Mouse (Mus musculus): ENCODE data around the gene Insm2.
"Not testable (repeated sequence)": the region's sequence is repeated elsewhere in the genome, so short reads cannot be mapped to it uniquely, and the experiment has no call there.

Insm2 gene

DNA sequence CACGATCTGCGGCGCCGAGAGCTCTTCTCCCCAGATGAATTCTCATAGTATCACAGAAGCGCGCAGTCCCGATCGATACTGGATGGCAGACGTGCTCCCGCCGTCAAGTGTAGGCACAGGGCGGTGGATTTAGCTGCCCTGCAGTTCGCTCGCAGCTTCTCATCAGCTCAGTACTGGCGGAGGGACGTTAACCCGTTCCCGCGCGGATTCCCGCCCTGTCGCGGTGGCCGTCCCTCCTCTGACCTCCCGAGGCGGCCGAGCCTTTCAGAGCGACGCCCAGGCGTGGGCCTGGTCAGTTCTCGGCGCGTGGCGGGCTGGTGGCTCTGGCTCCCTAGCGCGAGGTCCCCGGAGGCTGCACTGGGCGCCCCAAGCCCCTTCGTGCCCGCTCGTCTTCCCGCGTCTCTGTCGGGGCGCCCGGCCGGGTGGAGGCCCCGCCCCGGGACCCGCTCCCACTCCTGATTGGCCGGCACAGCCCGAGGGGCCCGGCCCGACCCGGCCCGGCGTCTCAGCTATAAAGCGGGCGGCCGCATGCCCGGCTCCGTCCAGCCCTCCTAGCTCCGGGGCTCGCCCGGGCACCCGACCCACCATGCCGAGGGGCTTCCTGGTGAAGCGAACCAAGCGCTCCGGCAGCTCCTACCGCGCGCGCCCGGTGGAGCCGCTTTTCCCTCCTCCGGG is at the start of gene Insm2:
Gene Insm2 (plus strand): TSS at position 541 of the 675 bp plus-strand sequence.
- in situ Hi-C loops (cut with MboI; ENCODE audit: low pct_unique_long_range_greater_than_20kb in 1 of 2, low sequenced_read_pairs in 2 of 2, unreplicated experiment in 1 of 2): no loop called here

DNA sequence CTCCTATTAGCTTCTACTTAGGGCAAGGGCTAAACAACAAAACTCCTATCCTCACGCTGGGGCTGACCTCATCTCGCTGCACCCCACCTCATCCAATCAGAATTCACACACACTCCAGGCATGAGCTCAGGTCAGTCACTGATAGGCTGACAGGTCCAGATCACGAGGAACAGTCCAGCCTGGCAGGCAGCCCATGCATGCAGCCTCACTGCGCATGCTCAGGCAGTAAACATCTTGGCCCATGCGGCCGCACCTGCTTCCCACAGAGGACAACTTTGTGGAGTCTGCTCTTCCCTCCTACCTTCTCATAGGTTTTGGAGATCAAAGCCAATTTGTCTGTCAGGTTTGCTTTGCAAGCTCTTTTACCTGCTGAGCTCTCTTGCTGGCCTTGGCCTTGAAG is 44.3 kb upstream of the Insm2 start:
- in situ Hi-C loops (cut with MboI; ENCODE audit: low pct_unique_long_range_greater_than_20kb in 1 of 2, low sequenced_read_pairs in 2 of 2, unreplicated experiment in 1 of 2): not testable (repeated sequence)

DNA sequence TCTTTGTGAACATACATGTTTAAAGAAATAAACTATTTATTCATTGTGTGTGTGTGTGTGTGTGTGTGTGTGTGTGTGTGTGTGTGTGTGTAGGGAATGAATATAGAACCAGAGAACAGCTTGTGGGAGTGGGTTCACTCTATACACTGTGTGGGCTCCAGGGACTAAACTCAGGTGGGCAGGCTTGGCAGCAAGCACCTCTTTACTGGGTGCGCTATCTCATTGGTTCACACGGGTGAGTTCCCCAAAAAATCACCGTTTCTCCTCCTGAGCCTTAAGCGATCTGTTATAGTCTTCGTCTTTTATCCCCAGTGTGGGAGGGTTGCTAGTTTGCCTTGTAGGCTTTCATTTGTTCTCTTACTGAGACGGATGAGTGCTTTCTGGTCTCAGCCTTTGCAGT is 41.4 kb upstream of the Insm2 start:
- in situ Hi-C loops (cut with MboI; ENCODE audit: low pct_unique_long_range_greater_than_20kb in 1 of 2, low sequenced_read_pairs in 2 of 2, unreplicated experiment in 1 of 2): no loop called here

- in situ Hi-C loops (cut with MboI; ENCODE audit: low pct_unique_long_range_greater_than_20kb in 1 of 2, low sequenced_read_pairs in 2 of 2, unreplicated experiment in 1 of 2): no loop called here
Observed at GRCm38 (mm10) chr12:55559184-55559855, 39.9 kb upstream of the Insm2 start.

- in situ Hi-C loops (cut with MboI; ENCODE audit: low pct_unique_long_range_greater_than_20kb in 1 of 2, low sequenced_read_pairs in 2 of 2, unreplicated experiment in 1 of 2): no loop called here
Observed at GRCm38 (mm10) chr12:55560025-55560690, 39.1 kb upstream of the Insm2 start.

DNA sequence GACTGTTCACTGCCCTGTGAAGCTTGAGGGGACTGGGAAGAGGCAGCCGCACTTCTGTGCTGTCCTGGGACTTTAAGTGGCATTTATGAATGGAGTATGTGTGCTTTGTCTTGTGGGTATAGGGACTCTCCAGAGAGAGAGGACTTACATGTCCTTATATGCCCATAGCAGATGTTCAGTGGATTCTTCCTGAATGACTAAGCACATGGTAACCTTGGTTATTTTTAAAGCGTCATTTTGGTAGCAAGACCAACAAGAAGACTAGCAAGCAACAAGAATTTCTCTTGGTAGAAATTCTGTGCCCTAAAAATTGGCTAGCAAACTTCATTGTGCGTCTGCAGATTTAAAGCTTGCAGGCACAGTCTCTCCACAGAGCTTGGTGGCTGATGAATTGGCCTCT is 35.5 kb upstream of the Insm2 start:
- in situ Hi-C loops (cut with MboI; ENCODE audit: low pct_unique_long_range_greater_than_20kb in 1 of 2, low sequenced_read_pairs in 2 of 2, unreplicated experiment in 1 of 2): no loop called here

GRCm38 (mm10) chr12:55564187-55564963 is 34.9 kb upstream of the Insm2 start:
- in situ Hi-C loops (cut with MboI; ENCODE audit: low pct_unique_long_range_greater_than_20kb in 1 of 2, low sequenced_read_pairs in 2 of 2, unreplicated experiment in 1 of 2): no loop called here

- in situ Hi-C loops (cut with MboI; ENCODE audit: low pct_unique_long_range_greater_than_20kb in 1 of 2, low sequenced_read_pairs in 2 of 2, unreplicated experiment in 1 of 2): no loop called here
Observed at GRCm38 (mm10) chr12:55565206-55565605, 34.0 kb upstream of the Insm2 start, which contains the start of gene Aldoart2. Gene Aldoart2 (plus strand): TSS chr12:55565239.

DNA sequence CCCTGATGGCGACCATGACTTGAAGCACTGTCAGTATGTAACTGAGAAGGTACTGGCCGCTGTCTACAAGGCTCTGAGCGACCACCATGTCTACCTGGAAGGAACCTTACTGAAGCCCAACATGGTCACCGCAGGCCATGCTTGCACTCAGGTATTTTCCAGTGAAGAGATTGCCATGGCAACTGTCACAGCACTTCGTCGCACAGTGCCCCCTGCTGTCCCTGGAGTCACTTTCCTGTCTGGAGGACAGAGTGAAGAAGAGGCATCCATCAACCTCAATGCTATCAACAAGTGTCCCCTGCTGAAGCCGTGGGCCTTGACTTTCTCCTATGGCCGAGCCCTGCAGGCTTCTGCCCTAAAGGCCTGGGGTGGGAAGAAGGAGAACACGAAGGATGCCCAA is 33.4 kb upstream of the Insm2 start:
- in situ Hi-C loops (cut with MboI; ENCODE audit: low pct_unique_long_range_greater_than_20kb in 1 of 2, low sequenced_read_pairs in 2 of 2, unreplicated experiment in 1 of 2): no loop called here

- in situ Hi-C loops (cut with MboI; ENCODE audit: low pct_unique_long_range_greater_than_20kb in 1 of 2, low sequenced_read_pairs in 2 of 2, unreplicated experiment in 1 of 2): no loop called here
Observed at GRCm38 (mm10) chr12:55566837-55567236, 32.4 kb upstream of the Insm2 start.

GRCm38 (mm10) chr12:55568466-55568865 is 30.8 kb upstream of the Insm2 start:
- in situ Hi-C loops (cut with MboI; ENCODE audit: low pct_unique_long_range_greater_than_20kb in 1 of 2, low sequenced_read_pairs in 2 of 2, unreplicated experiment in 1 of 2): no loop called here

- in situ Hi-C loops (cut with MboI; ENCODE audit: low pct_unique_long_range_greater_than_20kb in 1 of 2, low sequenced_read_pairs in 2 of 2, unreplicated experiment in 1 of 2): loop anchor here (10.0 kb wide), 1 partner anchor 155 kb away; no protein-coding TSS in a partner anchor
Observed at GRCm38 (mm10) chr12:55569676-55570075, 29.6 kb upstream of the Insm2 start.

- in situ Hi-C loops (cut with MboI; ENCODE audit: low pct_unique_long_range_greater_than_20kb in 1 of 2, low sequenced_read_pairs in 2 of 2, unreplicated experiment in 1 of 2): loop anchor here (10.0 kb wide), 1 partner anchor 154 kb away; no protein-coding TSS in a partner anchor
Observed at GRCm38 (mm10) chr12:55570646-55571045, 28.6 kb upstream of the Insm2 start.

GRCm38 (mm10) chr12:55571181-55571580 is 28.0 kb upstream of the Insm2 start:
- in situ Hi-C loops (cut with MboI; ENCODE audit: low pct_unique_long_range_greater_than_20kb in 1 of 2, low sequenced_read_pairs in 2 of 2, unreplicated experiment in 1 of 2): loop anchor here (10.0 kb wide), 1 partner anchor 154 kb away; no protein-coding TSS in a partner anchor

DNA sequence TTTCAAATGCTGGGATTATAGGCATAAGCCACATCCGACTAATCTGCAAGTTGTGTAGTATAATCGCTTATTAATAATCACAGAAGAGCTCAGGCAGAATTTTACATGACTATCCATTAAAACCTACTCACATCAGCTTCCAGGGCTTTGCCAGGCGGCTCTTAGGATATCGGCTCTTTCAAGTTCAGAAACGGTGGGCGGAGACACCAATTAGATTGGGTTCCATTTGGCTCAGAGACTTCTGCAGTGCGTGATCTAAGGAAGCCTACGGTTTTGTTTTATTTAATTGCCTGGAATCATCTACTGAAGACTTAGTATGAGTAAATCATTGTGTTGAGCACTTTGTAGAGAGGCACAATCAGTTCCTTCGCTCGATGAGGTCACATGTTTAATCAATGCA is 27.6 kb upstream of the Insm2 start:
- in situ Hi-C loops (cut with MboI; ENCODE audit: low pct_unique_long_range_greater_than_20kb in 1 of 2, low sequenced_read_pairs in 2 of 2, unreplicated experiment in 1 of 2): loop anchor here (10.0 kb wide), 1 partner anchor 153 kb away; no protein-coding TSS in a partner anchor

DNA sequence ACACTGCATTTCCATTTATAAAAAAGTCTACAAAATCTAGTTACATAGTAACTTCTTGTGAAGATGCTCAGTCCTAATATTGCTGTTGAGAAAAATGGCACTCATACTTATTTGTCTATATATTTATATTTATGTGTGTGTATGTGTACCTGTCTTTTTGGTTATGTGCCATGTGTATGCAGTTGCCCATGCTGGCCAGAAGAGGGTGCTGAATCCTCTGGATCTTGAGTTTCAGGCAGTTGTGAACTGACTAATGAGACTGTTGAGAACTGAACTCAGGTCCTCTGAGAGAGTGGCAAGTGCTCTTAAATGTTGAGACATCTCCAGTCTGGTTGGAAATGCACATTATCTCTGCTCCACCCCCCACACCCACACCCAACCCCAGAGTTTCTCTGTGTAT is 26.1 kb upstream of the Insm2 start:
- in situ Hi-C loops (cut with MboI; ENCODE audit: low pct_unique_long_range_greater_than_20kb in 1 of 2, low sequenced_read_pairs in 2 of 2, unreplicated experiment in 1 of 2): loop anchor here (10.0 kb wide), 1 partner anchor 152 kb away; no protein-coding TSS in a partner anchor

DNA sequence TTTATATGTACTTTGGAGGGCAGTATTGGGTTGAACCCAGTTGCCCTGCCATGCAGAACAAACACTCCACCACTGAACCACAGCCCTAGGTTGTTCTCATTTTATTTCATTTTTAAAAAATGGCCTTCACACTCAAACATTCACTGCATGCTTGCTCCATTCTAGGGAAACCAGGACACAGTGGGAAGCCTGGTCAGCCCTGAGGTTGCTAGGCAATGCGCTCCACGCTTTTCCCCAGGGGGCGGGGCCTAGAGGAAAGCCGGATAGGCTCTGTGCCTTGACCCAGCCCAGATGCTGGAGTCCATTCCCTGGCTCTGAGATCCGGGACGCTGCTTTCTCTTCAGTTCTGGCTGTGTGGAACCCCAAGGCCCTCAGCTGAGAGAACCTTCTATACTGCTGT is 25.4 kb upstream of the Insm2 start:
- in situ Hi-C loops (cut with MboI; ENCODE audit: low pct_unique_long_range_greater_than_20kb in 1 of 2, low sequenced_read_pairs in 2 of 2, unreplicated experiment in 1 of 2): loop anchor here (10.0 kb wide), 1 partner anchor 151 kb away; no protein-coding TSS in a partner anchor

GRCm38 (mm10) chr12:55586936-55587335 is 12.3 kb upstream of the Insm2 start:
- in situ Hi-C loops (cut with MboI; ENCODE audit: low pct_unique_long_range_greater_than_20kb in 1 of 2, low sequenced_read_pairs in 2 of 2, unreplicated experiment in 1 of 2): not testable (repeated sequence)

DNA sequence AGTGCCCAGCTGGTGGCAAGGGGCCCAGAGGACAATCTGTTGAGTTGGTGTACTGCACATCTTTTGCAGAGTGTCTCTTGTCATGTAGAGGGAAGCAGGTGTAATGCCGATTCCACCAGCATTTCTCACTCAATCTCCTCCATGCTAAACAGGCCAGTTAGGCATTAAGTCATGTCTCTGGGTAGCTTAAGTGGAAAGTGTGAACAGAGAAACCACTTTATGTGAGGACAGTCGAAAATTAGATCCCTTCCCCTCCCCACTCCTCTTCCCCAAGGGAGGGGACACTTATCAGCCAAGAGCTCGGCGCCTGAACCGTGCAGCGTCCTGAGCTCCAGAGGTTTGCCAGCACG is 715 bp upstream of the Insm2 start:
- in situ Hi-C loops (cut with MboI; ENCODE audit: low pct_unique_long_range_greater_than_20kb in 1 of 2, low sequenced_read_pairs in 2 of 2, unreplicated experiment in 1 of 2): no loop called here
